Mouse (Mus musculus): ENCODE measurements around the gene Lamc1. TPM values are rescaled to one million over a fixed set of nuclear protein-coding genes. Genes with fewer than 3 reads are reported as not detected.

Lamc1 gene
- polyA plus RNA-seq, 1 experiment from 2014 or later, result 122 TPM

- Histone ChIP-seq H3K27ac (peak overlapping the region; percentile 67), H3K27me3 (no peaks in the 10 kb centered on the region), H3K9ac (no peak overlapping the region), H3K4me3 (no peak overlapping the region), H3K9me3 (no peaks in the 10 kb centered on the region), H3K4me2 (no peak overlapping the region), H3K4me1 (peaks cover 38% of the 10 kb centered on the region), H3K36me3 (no peaks in the 10 kb centered on the region)
- 53% methylated on average over 12 of the region's 12 CpGs for WGBS
- peak; percentile 15; the same call in 1 of the 2 replicates for ATAC-seq (ENCODE audit: borderline replicate concordance, extremely low read depth, low FRiP score, low TSS enrichment)
Measured at GRCm38 (mm10) chr1:153174801-153175200, 157.8 kb downstream of the Lamc1 start.

- peaks cover 43% of the 10 kb centered on the region for H3K4me1 ChIP-seq
- peak overlapping the region; percentile 85 for H3K27ac ChIP-seq
- no peaks in the 10 kb centered on the region for H3K36me3 ChIP-seq
- no peak overlapping the region for H3K4me2 ChIP-seq
- WGBS, result 25% methylated on average over 3 of the region's 3 CpGs
- H3K9ac ChIP-seq, result no peak overlapping the region
- no peaks in the 10 kb centered on the region for H3K27me3 ChIP-seq
- H3K9me3 ChIP-seq, result no peaks in the 10 kb centered on the region
- no peak overlapping the region for H3K4me3 ChIP-seq
- ATAC-seq (ENCODE audit: borderline replicate concordance, extremely low read depth, low FRiP score, low TSS enrichment), result peak; percentile 45
Measured at GRCm38 (mm10) chr1:153173276-153173675, 159.3 kb downstream of the Lamc1 start.

- peak; percentile 91 for ATAC-seq (ENCODE audit: borderline replicate concordance, extremely low read depth, low FRiP score, low TSS enrichment)
- H3K9ac ChIP-seq, result no peak overlapping the region
- no peaks in the 10 kb centered on the region for H3K36me3 ChIP-seq
- H3K4me1 ChIP-seq, result peaks cover 43% of the 10 kb centered on the region
- no peak overlapping the region for H3K4me3 ChIP-seq
- 4% methylated on average over 9 of the region's 9 CpGs for WGBS
- H3K27ac ChIP-seq, result peak overlapping the region; percentile 85
- no peaks in the 10 kb centered on the region for H3K27me3 ChIP-seq
- peak overlapping the region; percentile 3; the same call in 1 of the 2 replicates for H3K4me2 ChIP-seq
- no peaks in the 10 kb centered on the region for H3K9me3 ChIP-seq
Measured at GRCm38 (mm10) chr1:153172291-153172731, 160.3 kb downstream of the Lamc1 start.

DNA sequence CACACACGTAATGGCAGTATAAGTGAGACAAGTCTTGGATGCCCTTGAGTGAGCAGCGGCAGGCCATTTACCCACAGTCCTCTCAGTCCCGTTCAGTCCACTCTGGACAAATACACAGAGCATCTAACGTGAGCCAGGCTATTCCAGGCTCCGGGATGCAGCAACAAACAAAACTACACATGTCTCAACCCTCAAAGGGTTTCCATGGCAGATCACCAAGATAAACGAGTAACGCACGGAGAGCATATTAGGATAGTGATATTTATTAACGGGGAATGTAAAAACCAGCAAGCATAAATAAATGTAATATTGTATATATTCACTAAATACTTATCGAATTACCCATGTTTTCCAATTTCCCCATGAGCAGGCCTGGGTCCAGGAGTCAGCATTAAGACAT, 161.6 kb downstream of the Lamc1 start:
- H3K27ac ChIP-seq, result no peak overlapping the region
- no peak overlapping the region for H3K9ac ChIP-seq
- 52% methylated on average over 10 of the region's 10 CpGs for WGBS

More for the DNA sequence above, 161.6 kb downstream of the Lamc1 start:
- Histone ChIP-seq H3K4me2 (no peak overlapping the region), H3K27me3 (no peaks in the 10 kb centered on the region), H3K4me3 (no peak overlapping the region), H3K9me3 (no peaks in the 10 kb centered on the region), H3K36me3 (no peaks in the 10 kb centered on the region), H3K4me1 (peaks cover 43% of the 10 kb centered on the region)
- ATAC-seq (ENCODE audit: borderline replicate concordance, extremely low read depth, low FRiP score, low TSS enrichment), result no peak

Other genes starting within 250 kb of the Lamc1 start
- gene Lamc2, start 146.3 kb downstream of the Lamc1 start, polyA plus RNA-seq (2015; fragmentation: Nextera tagmentation; extraction: Ambion mirVana), result 58.5 and 64.8 TPM in 2 replicates
- gene Shcbp1l, start 92.4 kb upstream of the Lamc1 start, polyA plus RNA-seq (2015; fragmentation: Nextera tagmentation; extraction: Ambion mirVana), result 0.15 and 0.36 TPM in 2 replicates
- 30.7 and 34.1 TPM in 2 replicates for gene Dhx9, start 154.9 kb upstream of the Lamc1 start, polyA plus RNA-seq (2015; fragmentation: Nextera tagmentation; extraction: Ambion mirVana)
- gene Npl, start 217.3 kb upstream of the Lamc1 start, polyA plus RNA-seq (2015; fragmentation: Nextera tagmentation; extraction: Ambion mirVana), result 6.6 and 7.4 TPM in 2 replicates